Mouse (Mus musculus) cerebellum, adult 2 months (tissue): ENCODE results near the gene Cnot1.

Experiments used
- CTCF ChIP-seq: fragments of 200-500 bp; IDR thresholded peaks from 2 replicates; pipeline ENCODE4 v1.5.1; 2011; ENCODE audit warnings: low read depth, mild to moderate bottlenecking, control low read depth, low read length, moderate library complexity, borderline replicate concordance; ENCODE audit not compliant: insufficient read depth
- POLR2A ChIP-seq: fragments of 200-500 bp; IDR thresholded peaks from 2 replicates; pipeline ENCODE4 v1.6.1; 2011; ENCODE audit warnings: low read length, control low read depth, borderline replicate concordance; ENCODE audit not compliant: insufficient read depth

DNA sequence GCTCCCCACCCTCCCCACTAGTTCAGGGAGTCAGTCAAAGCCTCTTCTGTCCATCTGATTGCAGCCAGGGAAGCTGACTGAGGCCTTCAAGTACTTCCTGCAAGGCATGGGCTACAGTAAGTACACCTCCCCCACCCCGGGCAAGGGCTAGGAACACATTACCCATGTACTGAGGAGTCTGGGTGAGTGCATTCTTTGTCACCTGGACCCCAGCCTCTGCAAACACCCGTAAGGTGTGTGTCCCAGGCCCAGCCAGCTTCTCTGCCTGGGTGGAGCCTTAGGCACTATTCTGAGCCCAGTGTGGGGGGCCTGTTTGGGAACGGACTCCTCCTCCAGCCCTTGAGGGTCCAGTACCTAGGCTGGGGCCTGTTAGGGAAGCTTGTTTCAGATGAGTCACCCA lies 96.2 kb downstream of the Cnot1 start:
- TF ChIP-seq CTCF (no peak), POLR2A (no peak)
